Mouse (Mus musculus) cerebellum, postnatal 4 days (tissue): ENCODE results near the gene Hhatl.

Experiments used
- DNase-seq, 2 experiments: peaks; one replicate each; pipeline ENCODE4 v3.0.0; 2022; ENCODE audit warnings: low spot score in 2 of 2, mixed read lengths in 1 of 2

The Hhatl gene

DNA sequence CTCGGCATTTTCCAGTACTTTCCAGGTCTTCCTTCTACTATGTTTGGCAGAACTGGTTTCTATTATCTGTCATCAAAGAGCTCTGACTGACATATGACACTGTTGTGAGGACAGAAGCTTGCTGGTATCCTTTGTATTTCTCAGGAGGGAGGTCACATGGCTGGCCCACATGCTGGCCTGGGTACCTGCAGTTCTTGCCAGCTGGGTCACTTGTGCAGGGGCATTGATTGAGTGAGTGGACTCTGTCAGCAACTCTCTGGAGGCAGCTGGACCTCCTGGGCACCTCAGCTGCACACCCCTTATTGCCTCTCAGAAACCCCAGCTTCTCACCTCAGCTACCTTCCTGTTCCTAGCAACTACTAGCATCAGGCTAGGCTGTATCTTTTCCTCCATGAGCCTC lies 15.2 kb upstream of the Hhatl start:
- no peak for DNase-seq

GRCm38 (mm10) chr9:121802747-121803146 lies 10.4 kb upstream of the Hhatl start:
- DNase-seq, result no peak

- DNase-seq, result no peak
Observed at GRCm38 (mm10) chr9:121798887-121799520, 6.7 kb upstream of the Hhatl start.

GRCm38 (mm10) chr9:121797722-121798121 lies 5.4 kb upstream of the Hhatl start:
- DNase-seq, result no peak

DNA sequence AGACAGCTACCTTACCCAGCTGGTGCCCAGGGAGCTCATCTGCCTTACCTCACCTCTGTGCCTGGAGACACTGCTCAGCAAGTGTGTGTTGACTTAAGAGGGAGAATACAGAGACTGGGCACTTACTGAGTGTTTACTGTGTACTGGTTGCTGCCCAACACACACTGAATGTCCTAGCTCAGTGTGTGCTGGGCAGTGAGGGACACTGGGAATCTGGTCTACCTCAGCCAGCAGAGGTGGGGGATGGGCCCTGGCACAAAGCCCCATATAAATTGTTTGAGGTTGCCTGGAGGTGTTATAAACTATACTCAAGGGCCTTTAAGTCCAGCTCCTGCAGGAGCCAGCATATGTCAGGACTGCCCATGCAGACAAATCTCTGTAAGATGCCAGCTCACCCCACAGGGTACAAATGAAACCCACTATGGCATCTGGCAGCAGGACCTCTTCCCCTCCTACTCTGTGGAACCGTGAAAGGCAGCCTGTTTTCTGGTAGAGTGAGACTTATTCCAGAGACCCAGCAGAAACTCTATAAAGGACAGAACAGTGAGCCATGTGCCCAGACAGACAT lies 2.7 kb upstream of the Hhatl start:
- peak in 1 of 2 experiments; percentile 43 for DNase-seq

DNA sequence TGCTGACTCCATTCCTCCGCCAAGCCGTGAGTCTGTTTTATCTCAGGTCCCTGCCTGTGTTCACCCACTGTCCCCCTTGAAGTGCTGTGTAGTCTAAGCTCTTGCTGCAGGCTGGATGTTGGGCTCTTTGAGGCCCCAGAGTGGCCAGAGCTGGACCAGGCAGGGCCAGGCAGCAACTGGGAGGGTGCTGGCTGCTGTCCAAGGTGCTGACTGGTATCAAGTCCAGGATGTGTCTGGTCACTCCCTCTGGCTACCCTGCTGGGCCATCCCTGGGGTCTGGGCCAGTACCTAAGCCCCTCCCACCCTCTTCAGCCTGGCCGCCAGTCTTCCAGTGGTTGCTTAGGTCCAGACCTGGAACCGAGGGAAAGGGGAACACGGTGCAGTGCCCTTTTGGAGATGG lies 1.1 kb downstream of the Hhatl start:
- peak in 1 of 2 experiments; percentile 38 for DNase-seq

GRCm38 (mm10) chr9:121786359-121786758 lies 5.9 kb downstream of the Hhatl start:
- no peak for DNase-seq

DNA sequence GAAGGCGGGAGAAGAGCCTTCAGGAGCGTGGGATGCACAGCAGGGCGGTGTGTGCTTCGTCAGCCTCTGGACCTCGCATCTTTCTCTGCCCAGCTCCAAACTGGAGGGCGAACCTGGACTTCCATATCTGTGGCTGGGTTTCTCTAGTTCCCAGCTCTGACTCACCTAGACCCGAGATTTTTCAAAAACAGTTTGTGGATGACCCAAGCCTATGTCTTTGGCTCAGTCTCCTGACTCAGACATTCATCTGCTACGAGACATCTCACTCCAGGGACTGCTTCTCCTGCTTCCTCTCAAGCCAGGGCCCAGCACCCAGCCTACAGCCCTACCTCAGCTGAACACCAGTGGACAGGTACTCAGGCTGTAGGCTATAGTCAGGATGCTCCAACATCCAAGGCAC lies 7.0 kb downstream of the Hhatl start:
- no peak for DNase-seq

GRCm38 (mm10) chr9:121784801-121785200 lies 7.5 kb downstream of the Hhatl start:
- DNase-seq, result no peak

GRCm38 (mm10) chr9:121778066-121778624 lies 14.2 kb downstream of the Hhatl start:
- DNase-seq, result peak in 1 of 2 experiments; percentile 62

- DNase-seq, result no peak
Observed at GRCm38 (mm10) chr9:121777484-121778065, 14.7 kb downstream of the Hhatl start, which contains the start of gene Klhl40. Klhl40 (plus strand) TSS chr9:121777607.

DNA sequence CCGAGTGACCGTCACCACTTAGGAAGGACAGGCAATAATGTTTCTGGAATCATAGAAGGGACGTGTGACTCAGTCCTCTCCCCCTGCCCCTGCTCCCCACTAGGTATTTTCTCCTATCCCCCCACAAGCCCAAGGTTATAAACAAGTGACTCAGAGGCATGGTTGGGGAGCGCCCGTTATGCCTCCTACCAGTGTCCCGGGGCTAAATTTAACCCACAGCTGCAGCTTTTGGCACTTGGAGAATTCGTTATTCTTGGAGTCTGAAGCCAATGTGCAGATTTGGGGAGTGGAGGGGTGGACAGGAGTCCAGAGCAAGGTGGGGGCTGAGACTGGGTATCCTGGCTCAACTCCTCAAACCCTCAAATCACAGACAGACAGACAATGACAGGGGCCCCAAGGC lies 15.8 kb downstream of the Hhatl start:
- no peak for DNase-seq

- DNase-seq, result no peak
Observed at GRCm38 (mm10) chr9:121775951-121776350, 16.4 kb downstream of the Hhatl start.

DNA sequence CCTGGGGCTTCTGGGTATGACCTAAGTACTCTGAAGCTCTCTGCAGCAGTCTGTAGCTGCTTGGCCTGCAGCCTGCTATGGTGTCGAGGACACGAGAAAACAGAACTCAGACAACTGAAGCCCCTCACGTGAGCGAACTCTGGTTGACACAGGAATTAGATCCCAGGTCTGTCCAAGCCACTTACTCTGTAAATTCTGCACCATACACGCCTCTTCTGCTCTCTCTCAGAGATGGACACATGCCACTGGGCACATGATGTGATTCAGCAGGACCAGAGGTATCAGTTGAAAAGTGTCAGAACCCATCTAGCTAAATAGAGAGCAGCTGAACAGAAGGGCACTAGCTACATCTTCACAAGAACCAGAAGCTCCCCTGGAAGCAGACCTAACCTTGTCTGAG lies 19.9 kb downstream of the Hhatl start:
- no peak for DNase-seq

DNA sequence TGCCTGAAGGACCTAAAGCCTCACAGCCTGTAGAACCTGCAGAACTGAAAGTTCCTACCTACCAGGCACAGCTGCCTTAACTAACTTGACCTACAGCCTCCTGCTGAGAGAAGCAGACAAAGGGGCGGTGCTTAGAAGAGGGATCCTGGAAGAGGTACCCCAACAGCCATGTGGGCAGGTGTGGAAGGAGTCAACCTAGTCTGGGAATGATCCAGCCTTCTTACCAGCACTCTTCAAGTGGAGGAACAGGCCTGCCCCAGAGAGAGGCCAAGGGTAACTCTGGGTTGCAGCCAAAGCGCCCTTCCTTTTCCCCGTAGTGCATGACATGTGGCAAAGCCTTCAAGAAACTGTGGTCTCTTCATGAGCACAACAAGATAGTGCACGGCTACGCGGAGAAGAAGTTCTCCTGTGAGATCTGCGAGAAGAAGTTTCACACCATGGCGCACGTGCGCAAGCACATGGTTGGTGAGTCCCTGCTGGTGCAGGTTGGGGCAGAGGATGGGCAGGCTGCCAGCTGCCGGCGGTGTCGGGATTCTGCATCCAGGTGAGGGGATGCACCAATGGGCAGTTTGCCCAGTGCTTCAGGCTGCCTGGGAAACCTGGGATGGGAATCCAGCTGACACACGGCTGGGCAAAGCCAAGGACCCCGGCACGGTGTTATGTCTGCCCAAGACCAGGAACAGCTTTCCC lies 27.0 kb downstream of the Hhatl start:
- DNase-seq, result peak in 1 of 2 experiments; percentile 40

DNA sequence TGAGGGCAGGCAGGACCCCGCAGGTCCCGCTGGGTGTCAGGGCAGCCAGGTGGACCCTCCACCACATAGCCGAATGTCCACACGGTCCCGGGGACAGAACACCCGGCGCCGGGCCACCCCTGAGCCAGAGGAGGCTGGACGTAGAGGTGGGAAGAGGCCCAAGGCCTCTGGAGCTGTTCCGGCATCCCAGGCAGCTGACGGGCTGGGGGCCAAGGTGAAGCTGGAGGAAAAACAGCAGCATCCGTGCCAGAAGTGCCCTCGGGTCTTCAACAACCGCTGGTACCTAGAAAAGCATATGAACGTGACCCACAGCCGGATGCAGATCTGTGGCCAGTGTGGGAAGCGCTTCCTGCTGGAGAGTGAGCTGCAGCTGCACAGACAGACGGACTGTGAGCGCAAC lies 28.6 kb downstream of the Hhatl start:
- DNase-seq, result no peak

DNA sequence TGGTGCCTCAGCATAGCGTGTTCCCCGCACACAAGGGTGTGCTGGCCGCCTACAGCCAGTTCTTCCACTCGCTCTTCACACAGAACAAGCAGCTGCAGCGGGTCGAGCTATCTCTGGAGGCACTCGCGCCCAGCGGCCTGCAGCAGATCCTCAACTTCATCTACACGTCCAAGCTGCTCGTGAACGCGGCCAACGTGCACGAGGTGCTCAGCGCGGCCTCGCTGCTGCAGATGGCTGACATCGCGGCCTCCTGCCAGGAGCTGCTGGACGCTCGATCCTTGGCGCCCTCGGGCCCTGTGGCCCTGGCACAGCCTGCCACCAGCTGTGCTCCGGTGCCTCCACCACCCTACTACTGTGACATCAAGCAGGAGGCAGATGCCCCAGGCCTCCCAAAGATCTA lies 29.5 kb downstream of the Hhatl start:
- DNase-seq, result peak in 1 of 2 experiments; percentile 36

DNA sequence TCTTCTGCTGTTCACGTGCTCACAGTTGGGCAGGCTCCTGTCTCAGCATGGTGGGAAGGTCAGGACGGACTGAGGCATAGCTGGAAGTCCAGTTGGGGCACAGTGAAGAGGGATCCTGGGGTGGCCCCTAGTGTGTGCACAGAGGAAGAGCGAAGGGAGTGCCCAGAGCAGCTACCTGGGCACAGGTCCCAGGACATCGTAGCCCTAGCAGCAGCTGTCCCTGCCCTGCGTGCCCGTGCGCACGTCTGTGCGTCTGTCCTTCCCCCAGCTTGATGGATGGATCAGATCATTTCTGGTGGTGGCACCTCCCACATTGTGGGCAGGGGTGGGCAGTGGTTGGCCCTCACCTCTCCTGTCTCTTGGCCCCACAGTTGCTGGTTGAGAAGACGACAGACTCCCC lies 30.1 kb downstream of the Hhatl start:
- no peak for DNase-seq

DNA sequence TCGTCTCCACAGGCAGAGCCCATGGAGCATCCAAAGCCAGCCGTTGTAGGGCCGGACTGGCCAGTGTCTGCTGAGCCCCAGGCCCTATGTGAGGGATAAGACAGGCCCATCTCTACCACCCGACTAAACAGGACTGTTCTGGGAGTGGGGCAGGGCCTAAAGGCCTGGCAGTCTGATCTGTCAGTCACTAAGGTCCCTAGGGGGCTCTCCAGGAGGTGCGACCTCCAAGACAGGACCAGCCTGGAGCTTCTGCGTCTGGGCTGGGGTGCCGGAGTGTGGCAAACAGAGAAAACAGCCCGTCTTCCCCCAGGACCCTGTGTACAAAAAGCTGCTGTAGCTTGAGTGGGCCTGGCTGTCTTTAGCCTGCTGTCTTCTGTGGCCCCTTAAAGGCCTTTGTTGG lies 30.5 kb downstream of the Hhatl start:
- DNase-seq, result peak in 1 of 2 experiments; percentile 7

GRCm38 (mm10) chr9:121761091-121761665 lies 31.1 kb downstream of the Hhatl start:
- peak in 1 of 2 experiments; percentile 1 for DNase-seq

DNA sequence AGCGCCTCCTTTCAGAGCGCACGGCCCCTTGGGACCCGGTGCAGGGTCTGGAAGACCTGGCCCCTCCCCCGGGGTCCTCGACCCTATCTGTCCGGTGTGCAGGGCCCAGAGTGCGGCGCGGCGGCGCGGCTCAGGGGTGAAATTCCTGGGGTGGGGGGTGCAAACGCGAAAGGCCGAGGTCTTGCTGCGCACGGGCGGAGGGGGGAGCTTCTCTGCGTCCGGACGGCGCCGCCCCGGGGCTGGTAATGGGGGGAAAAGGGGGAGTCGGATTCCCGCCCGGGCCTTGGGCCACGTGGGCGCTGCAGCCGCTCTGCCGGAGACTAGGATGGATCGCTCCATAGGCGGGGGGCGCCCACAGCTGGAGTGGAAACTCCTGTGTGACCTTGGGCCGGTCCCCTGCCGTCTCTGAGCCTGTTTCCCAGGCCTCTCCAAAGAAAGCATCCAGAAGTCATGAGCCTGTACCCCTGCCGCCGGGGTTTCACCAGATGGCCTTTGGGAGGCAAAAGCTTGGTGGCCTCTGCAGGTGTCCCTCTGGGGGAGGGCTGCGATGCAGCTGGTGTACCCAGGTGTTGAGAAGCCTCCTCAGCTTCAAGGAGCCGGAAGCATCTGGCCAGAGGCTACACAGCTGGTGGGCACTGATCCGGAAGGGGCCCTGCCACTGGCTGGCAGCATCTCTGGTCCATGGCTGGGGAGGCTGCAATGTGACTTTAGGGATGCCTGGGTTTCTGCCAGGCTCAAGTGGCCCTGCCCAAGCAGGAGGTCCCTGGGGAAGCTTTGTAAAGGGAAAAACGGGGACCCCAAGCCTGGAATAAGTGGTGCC lies 31.8 kb downstream of the Hhatl start:
- DNase-seq, result peak in 1 of 2 experiments; percentile 52
